Mouse (Mus musculus) cerebellum, postnatal 25 days (tissue): ENCODE measurements around the gene Orc4.
"Not testable (repeated sequence)": the region's sequence is repeated elsewhere in the genome, so short reads cannot be mapped to it uniquely, and the experiment has no call there.

Source experiments
- DNase-seq, 2 experiments: peaks; one replicate each; pipeline ENCODE4 v3.0.0; 2021; ENCODE audit warnings: mixed read lengths in 2 of 2

Gene Orc4

GRCm38 (mm10) chr2:48950252-48950315 is at the start of gene Orc4:
TSS of gene Orc4 (minus strand) at chr2:48950277.
- DNase-seq: no peak

DNA sequence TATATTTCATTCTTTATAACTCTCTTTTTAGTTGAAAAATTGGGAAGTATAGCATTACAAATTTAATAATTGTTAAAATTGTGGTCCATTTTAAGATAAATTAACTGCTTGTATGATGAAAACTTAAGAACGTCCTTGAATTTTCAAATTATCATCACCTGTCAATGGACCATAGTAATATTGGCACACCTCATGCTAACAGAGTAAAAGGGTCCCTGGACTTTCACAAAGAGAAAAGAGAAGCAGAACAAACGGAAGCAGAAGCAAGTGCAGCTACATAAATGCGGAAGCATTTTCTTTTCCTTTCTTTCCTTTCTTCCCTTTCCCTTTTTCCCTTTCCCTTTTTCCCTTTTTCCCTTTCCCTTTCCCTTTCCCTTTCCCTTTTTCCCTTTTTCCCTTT is 40.2 kb upstream of the Orc4 start:
- DNase-seq: no peak

- no peak for DNase-seq
Measured at GRCm38 (mm10) chr2:48978920-48979319, 28.8 kb upstream of the Orc4 start.

DNA sequence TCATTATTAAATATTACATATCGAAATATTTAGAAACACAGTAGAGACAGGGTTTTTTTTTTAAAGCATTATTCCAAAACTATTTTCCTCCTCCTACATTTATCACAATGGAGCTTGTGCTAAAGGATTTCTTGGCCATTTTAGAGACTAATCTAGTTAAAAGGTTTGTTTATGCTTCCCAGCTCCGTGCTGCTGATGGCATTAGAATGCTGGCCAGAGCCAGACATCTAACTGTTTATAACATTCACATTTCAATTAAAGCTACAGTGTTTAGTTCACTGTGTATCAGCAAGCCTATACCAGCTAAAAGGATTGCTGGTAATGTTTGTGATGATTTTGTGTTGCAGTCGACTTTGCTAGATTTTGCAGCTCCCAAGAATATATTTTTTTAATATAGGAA is 6.5 kb upstream of the Orc4 start:
- DNase-seq: no peak

GRCm38 (mm10) chr2:48950316-48950880 is 321 bp upstream of the Orc4 start:
- DNase-seq: no peak

DNA sequence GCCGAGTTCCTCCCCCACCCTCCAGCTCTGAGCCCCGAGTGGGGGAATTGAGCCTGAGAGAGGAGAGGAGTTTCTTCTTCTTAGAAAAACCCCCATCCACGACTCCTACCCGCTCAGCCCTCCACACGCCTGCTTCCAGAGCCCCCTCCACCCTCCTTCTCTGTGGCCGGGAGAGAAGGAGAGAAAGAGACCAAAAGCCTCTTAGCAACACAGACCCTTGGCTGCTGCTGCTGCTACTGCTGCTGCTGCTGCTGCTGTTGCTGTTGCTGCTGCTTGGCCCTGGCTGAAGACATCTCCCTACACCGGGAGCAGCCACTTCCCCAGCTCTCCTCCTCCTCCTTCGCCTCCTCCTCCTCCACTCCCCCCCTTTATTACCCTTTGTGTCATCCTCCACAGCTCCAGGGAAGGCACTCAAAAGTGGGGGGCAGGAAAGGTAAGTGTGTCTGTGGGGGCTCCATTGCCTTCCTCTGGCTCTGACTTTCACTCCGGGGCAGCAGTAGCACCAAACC is 280 bp downstream of the Orc4 start:
- DNase-seq: peak; percentile 50 to 57

DNA sequence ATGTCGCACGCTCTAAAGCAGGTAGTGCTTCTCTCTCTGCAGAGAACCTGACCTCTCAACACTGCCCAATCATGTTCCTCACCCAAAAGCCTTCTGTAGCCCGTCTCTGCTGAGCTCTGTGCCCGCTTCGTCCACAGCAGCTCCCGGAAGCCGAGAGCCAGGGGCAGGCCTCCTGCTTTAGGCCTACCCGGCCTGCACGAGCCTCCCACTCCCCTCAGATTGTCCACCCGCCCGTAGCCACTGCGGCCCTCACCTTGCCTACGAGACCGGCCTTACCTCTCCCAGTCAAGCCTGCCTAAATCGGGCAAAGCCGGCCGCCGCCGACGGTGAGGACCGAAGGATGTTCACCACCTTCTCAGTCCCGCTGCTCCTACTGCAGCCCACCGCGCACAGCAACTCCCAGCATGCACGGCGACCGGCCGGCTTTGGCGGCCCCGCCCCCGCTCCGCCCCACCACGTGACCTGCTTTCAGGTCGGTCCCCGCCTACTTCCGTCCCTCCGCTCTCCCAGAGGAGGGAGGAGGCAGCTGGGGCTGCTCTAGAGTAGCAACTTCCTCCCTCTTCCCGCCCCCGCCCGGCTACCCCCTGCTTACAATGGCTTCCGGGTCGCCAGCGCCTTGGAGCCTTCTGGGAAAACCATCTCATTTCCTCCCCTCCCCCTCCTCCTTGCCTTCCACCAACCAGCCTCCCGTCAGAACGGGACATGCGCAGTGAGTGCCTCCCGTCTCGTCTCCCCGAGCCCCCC is 1.1 kb downstream of the Orc4 start, which contains the start of gene Mbd5:
TSS of gene Mbd5 (plus strand) at position 668 of the 744 bp plus-strand sequence.
- peak; percentile 98 to 100 for DNase-seq

GRCm38 (mm10) chr2:48947761-48948160 is 2.3 kb downstream of the Orc4 start:
- DNase-seq: no peak

GRCm38 (mm10) chr2:48935058-48935457 is 15.0 kb downstream of the Orc4 start:
- no peak for DNase-seq

DNA sequence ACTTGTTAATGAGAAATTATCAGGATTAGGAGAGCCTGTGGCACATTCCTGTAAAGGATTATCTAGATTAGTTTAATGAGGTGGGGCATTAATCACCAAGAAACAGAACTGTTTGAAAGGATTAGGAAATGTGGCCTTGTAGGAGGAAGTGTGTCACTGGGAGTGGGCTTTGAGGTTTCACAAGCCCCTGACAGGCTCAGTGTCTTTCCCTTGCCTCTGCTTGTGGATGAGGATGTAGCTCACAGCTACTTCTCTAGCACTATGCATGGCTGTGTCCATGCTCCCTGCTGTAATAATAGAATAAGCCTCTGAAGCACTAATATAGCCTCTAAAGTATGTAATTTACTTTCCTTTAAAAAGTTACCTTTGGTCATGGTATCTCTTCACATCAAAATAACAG is 34.2 kb downstream of the Orc4 start:
- DNase-seq: no peak

- DNase-seq: peak in 1 of 2 experiments; percentile 18
Measured at GRCm38 (mm10) chr2:48914185-48914584, 35.9 kb downstream of the Orc4 start.

GRCm38 (mm10) chr2:48908866-48909265 is 41.2 kb downstream of the Orc4 start:
- DNase-seq: peak in 1 of 2 experiments; percentile 15

DNA sequence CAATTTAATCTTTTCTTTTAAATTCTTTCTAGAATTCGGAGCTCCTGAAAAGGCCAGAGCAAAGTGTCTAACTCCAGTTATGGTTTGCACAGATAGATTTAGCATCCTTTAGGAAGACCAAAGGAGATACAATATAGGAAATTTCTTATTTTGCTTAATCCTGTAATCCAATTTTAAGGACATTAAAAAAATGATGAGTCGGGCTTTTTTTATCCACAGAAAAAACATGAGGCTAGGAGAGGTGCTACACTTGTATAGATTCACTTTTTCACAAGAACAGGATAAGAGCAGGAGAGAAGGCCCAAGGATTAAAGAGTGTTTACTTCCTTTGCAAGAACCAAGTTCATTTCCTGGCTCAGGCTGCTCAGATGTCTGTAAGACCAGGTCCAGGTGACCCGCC is 54.9 kb downstream of the Orc4 start:
- DNase-seq: no peak

GRCm38 (mm10) chr2:48885945-48886344 is 64.1 kb downstream of the Orc4 start:
- peak; percentile 53 to 72 for DNase-seq

DNA sequence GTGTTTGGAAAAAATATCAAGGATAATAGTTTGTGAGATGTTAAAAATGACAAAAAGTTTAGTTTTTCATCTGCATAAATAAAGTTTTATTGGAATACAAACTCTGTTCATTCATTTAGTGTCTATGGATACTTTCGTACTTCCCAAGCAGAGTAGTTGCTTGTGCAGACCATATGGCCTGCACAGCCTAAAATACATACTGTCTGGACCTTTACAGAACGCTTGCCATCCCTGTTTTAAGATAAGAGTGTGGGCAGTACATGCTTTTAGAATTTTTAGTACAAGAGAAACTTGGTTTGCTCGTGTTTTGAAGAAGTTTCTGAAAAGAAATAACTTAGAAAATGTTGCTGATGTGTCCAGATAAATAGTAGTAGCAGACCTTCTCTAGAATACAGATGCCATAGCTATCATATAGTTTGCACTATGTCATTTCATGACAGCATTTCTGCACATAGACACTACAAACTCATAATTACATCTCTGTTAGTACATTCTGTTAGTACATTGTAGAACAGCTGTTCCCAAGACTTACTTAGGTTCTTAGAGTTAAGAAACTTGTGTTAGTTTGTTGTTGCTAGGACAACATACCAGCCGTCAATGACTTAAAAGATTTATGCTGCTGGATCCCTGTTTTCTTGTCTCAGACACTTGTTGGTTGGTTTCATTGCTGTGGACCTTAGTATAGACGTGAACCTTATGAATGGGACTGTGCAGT is 81.7 kb downstream of the Orc4 start:
- DNase-seq: no peak

- DNase-seq: not testable (repeated sequence)
Measured at GRCm38 (mm10) chr2:48865596-48865995, 84.5 kb downstream of the Orc4 start.
